Mouse (Mus musculus) G1E (cell line): ENCODE measurements around the gene Col18a1. TPM values are rescaled to one million over a fixed set of nuclear protein-coding genes. Genes with fewer than 3 reads are reported as not detected.

Experiments used
- ATAC-seq: 2 replicates; pipeline ENCODE4 v1.8.0; 2016; ENCODE audit warnings: mild to moderate bottlenecking; ENCODE audit not compliant: insufficient number of reproducible peaks, poor library complexity, low FRiP score, severe bottlenecking; ENCODE audit errors: extremely low read depth
- DNase-seq: peaks from one replicate; pipeline ENCODE4 v3.0.0; 2012; ENCODE audit warnings: low spot score
- H3K27me3 ChIP-seq: 2 replicates; pipeline ENCODE4 v1.6.1; 2012; ENCODE audit warnings: mild to moderate bottlenecking, low read length, inconsistent platforms; ENCODE audit not compliant: insufficient read depth
- H3K36me3 ChIP-seq: replicated peaks from 2 replicates; pipeline ENCODE3; 2012; ENCODE audit warnings: mild to moderate bottlenecking, inconsistent platforms
- H3K4me1 ChIP-seq: 2 replicates; pipeline ENCODE4 v1.6.1; 2012; ENCODE audit warnings: low read depth, low read length, inconsistent platforms, mixed read lengths; ENCODE audit not compliant: insufficient read depth
- H3K4me3 ChIP-seq: 2 replicates; pipeline ENCODE4 v1.5.1; 2012; ENCODE audit warnings: low read depth, mild to moderate bottlenecking, inconsistent platforms, low read length, moderate library complexity, mixed read lengths
- H3K9me3 ChIP-seq: replicated peaks from 2 replicates; pipeline ENCODE4 v1.6.1; 2012; ENCODE audit warnings: inconsistent platforms
- CTCF ChIP-seq: IDR thresholded peaks from 2 replicates; pipeline ENCODE4 v1.5.1; 2012; ENCODE audit warnings: low read depth, low read length, inconsistent platforms, mixed read lengths
- GATA1 ChIP-seq: IDR thresholded peaks from 2 replicates; pipeline ENCODE4 v1.6.1; 2012; ENCODE audit warnings: borderline replicate concordance, low read length, inconsistent platforms, mixed read lengths
- GATA2 ChIP-seq: IDR thresholded peaks from 2 replicates; pipeline ENCODE4 v1.6.1; 2012; ENCODE audit warnings: low read depth, low read length, inconsistent platforms, borderline replicate concordance
- POLR2AphosphoS5 ChIP-seq: IDR thresholded peaks from 2 replicates; pipeline ENCODE4 v1.6.1; 2012; ENCODE audit warnings: low read depth, low read length, inconsistent platforms; ENCODE audit not compliant: insufficient replicate concordance
- TAL1 ChIP-seq: conservative IDR thresholded peaks from 2 replicates; pipeline ENCODE4 v1.6.1; 2012; ENCODE audit warnings: low read depth, low read length, inconsistent platforms, mixed read lengths
- polyA plus RNA-seq: library from polyadenylated mRNA; stranded (reverse); fragments of >175 nt; gene quantifications from 2 replicates; pipeline ENCODE4 v1.2.3, GENCODE M21; 2012
- total RNA-seq, 2 experiments: library from RNA; stranded (forward) in 1 of 2; stranded (reverse) in 1 of 2; fragments of 200-1000 nt in 1 of 2; fragments of >200 nt in 1 of 2; fragmentation: Nextera tagmentation in 1 of 2; gene quantifications; 2 replicates each; pipeline ENCODE4 v1.2.3; 2014 to 2017

The Col18a1 gene
- total and polyA plus RNA-seq, 3 experiments = 33.0 to 145 (median 45.1) TPM

- Histone ChIP-seq H3K4me3 (no peak overlapping the region), H3K4me1 (peaks cover 14% of the 10 kb centered on the region), H3K27me3 (no peaks in the 10 kb centered on the region), H3K9me3 (no peaks in the 10 kb centered on the region), H3K36me3 (peaks cover 70% of the 10 kb centered on the region)
- TF ChIP-seq CTCF (no peak), POLR2AphosphoS5 (no peak), TAL1 (no peak), GATA1 (no peak), GATA2 (no peak)
- DNase-seq = no peak
- no peak for ATAC-seq
Observed at GRCm38 (mm10) chr10:77068469-77068868, 97.9 kb downstream of the Col18a1 start.

- Histone ChIP-seq H3K36me3 (peaks cover 45% of the 10 kb centered on the region), H3K27me3 (no peaks in the 10 kb centered on the region), H3K9me3 (no peaks in the 10 kb centered on the region), H3K4me1 (peaks cover 14% of the 10 kb centered on the region), H3K4me3 (no peak overlapping the region)
- TF ChIP-seq GATA2 = no peak
- no peak for TF ChIP-seq TAL1
- no peak for TF ChIP-seq CTCF
- TF ChIP-seq POLR2AphosphoS5 = no peak
- no peak for TF ChIP-seq GATA1
- no peak for ATAC-seq
- DNase-seq = no peak
Observed at GRCm38 (mm10) chr10:77064659-77065058, 101.7 kb downstream of the Col18a1 start.

GRCm38 (mm10) chr10:77064239-77064638, 102.1 kb downstream of the Col18a1 start:
- ATAC-seq (no peak), DNase-seq (no peak)
- Histone ChIP-seq H3K36me3 (peaks cover 41% of the 10 kb centered on the region), H3K4me3 (no peak overlapping the region; the same call in 1 of the 2 replicates), H3K9me3 (no peaks in the 10 kb centered on the region), H3K27me3 (no peaks in the 10 kb centered on the region), H3K4me1 (peaks cover 12% of the 10 kb centered on the region)
- TF ChIP-seq POLR2AphosphoS5 (no peak), GATA1 (no peak), TAL1 (no peak), CTCF (no peak), GATA2 (no peak)

GRCm38 (mm10) chr10:77062393-77063010, 103.8 kb downstream of the Col18a1 start:
- TF ChIP-seq POLR2AphosphoS5 (no peak), CTCF (no peak), GATA2 (no peak), GATA1 (no peak), TAL1 (no peak)
- Histone ChIP-seq H3K36me3 (peaks cover 43% of the 10 kb centered on the region), H3K27me3 (no peaks in the 10 kb centered on the region), H3K4me1 (peaks cover 8% of the 10 kb centered on the region), H3K9me3 (no peaks in the 10 kb centered on the region), H3K4me3 (no peak overlapping the region)
- DNase-seq (no peak), ATAC-seq (no peak)

GRCm38 (mm10) chr10:77061426-77061825, 104.9 kb downstream of the Col18a1 start:
- H3K9me3 ChIP-seq = no peaks in the 10 kb centered on the region
- TF ChIP-seq TAL1 (no peak), GATA1 (no peak)
- H3K4me1 ChIP-seq = peaks cover 8% of the 10 kb centered on the region
- peaks cover 43% of the 10 kb centered on the region for H3K36me3 ChIP-seq
- ATAC-seq = no peak
- DNase-seq = no peak
- H3K4me3 ChIP-seq = no peak overlapping the region
- H3K27me3 ChIP-seq = no peaks in the 10 kb centered on the region

- H3K36me3 ChIP-seq = peaks cover 65% of the 10 kb centered on the region
- TF ChIP-seq POLR2AphosphoS5 (no peak), CTCF (no peak), GATA1 (no peak), GATA2 (no peak), TAL1 (no peak)
Observed at GRCm38 (mm10) chr10:77056768-77057167, 109.6 kb downstream of the Col18a1 start.

GRCm38 (mm10) chr10:77048606-77049005, 117.7 kb downstream of the Col18a1 start:
- H3K36me3 ChIP-seq = peaks cover 99% of the 10 kb centered on the region
- H3K4me3 ChIP-seq = no peak overlapping the region
- no peaks in the 10 kb centered on the region for H3K4me1 ChIP-seq
- no peaks in the 10 kb centered on the region for H3K27me3 ChIP-seq
- no peak for ATAC-seq
- H3K9me3 ChIP-seq = no peaks in the 10 kb centered on the region
- TF ChIP-seq POLR2AphosphoS5 (no peak), TAL1 (no peak), GATA1 (no peak), CTCF (no peak), GATA2 (no peak)
- no peak for DNase-seq

More at GRCm38 (mm10) chr10:77056768-77057167, 109.6 kb downstream of the Col18a1 start:
- H3K27me3 ChIP-seq = peaks cover 2% of the 10 kb centered on the region; the same call in 1 of the 2 replicates
- H3K4me3 ChIP-seq = no peak overlapping the region
- no peak for ATAC-seq
- no peak for DNase-seq
- H3K9me3 ChIP-seq = no peaks in the 10 kb centered on the region
- peaks cover 18% of the 10 kb centered on the region for H3K4me1 ChIP-seq
